In the genomic region with DNA sequence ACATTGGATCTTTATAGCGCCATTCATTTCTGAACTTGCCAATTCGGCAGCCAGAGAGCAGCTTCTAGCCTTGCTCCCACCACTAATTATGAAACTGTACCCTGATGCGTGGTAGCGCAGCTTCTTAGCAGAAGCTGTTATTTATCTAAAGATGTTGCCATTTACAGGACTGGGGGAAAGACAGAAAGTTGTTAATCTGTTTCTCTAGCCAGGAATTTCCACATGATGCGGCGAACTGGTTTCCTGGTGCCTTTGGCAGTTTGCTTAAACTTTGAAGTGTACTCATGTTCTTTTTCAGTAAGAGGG, we compare ENCODE assay signal across 8 mouse cellular contexts.
DNase-seq lines count a peak whose midpoint lies in the region; ATAC-seq and TF ChIP-seq lines count a peak whose summit lies in the region.

No protein-coding gene starts in this region.

- ATAC-seq in forebrain, embryonic 14.5 days = peak; percentile 49; the same call in 1 of the 2 replicates
- no peak for ATAC-seq in midbrain, embryonic 11.5 days (ENCODE audit: low FRiP score)

- no peak for TF ChIP-seq POLR2A in kidney, adult 2 months (IDR thresholded peaks at IDR 0.05; ENCODE audit: low read depth, low read length)

- no peaks in the 10 kb centered on the region for H3K27me3 ChIP-seq in kidney, adult 2 months (replicated peaks; ENCODE audit: control insufficient read depth, insufficient read depth, low read length)
- H3K27me3 ChIP-seq in forebrain, embryonic 14.5 days (replicated peaks; ENCODE audit: control insufficient read depth, insufficient read depth, low read length) = no peaks in the 10 kb centered on the region
- no peaks in the 10 kb centered on the region for H3K27me3 ChIP-seq in midbrain, embryonic 11.5 days (ENCODE audit: control insufficient read depth, insufficient read depth, low read length)

- H3K4me2 ChIP-seq in forebrain, embryonic 14.5 days (ENCODE audit: low read length) = peak overlapping the region; percentile 43
- H3K4me2 ChIP-seq in midbrain, embryonic 11.5 days = peak overlapping the region; percentile 21

- H3K4me1 ChIP-seq in kidney, adult 2 months (ENCODE audit: control insufficient read depth, insufficient read depth, low read length) = no peaks in the 10 kb centered on the region
- H3K4me1 ChIP-seq in forebrain, embryonic 14.5 days (ENCODE audit: control insufficient read depth, insufficient read depth, low read length) = peaks cover 8% of the 10 kb centered on the region
- peaks cover 4% of the 10 kb centered on the region; the same call in 1 of the 2 replicates for H3K4me1 ChIP-seq in midbrain, embryonic 11.5 days (ENCODE audit: control insufficient read depth, insufficient read depth, low read length)

- TF ChIP-seq CTCF in kidney, adult 2 months (conservative IDR thresholded peaks at IDR 0.05; ENCODE audit: insufficient read depth, insufficient read length, low read depth, low read length) = no peak

- WGBS in kidney, adult 2 months = 22% methylated on average over 6 of the region's 6 CpGs
- 10% methylated on average over 6 of the region's 6 CpGs for WGBS in forebrain, embryonic 14.5 days
- 23% methylated on average over 6 of the region's 6 CpGs for WGBS in midbrain, embryonic 11.5 days

- H3K9ac ChIP-seq in forebrain, embryonic 14.5 days (ENCODE audit: low read length) = no peak overlapping the region
- no peak overlapping the region for H3K9ac ChIP-seq in midbrain, embryonic 11.5 days (ENCODE audit: low read length)

- H3K9me3 ChIP-seq in forebrain, embryonic 14.5 days (replicated peaks; ENCODE audit: control insufficient read depth, low read length) = no peaks in the 10 kb centered on the region
- H3K9me3 ChIP-seq in midbrain, embryonic 11.5 days (ENCODE audit: control insufficient read depth, low read length) = no peaks in the 10 kb centered on the region

- H3K4me3 ChIP-seq in kidney, adult 2 months (ENCODE audit: insufficient read depth, low read depth, low read length) = no peak overlapping the region
- no peak overlapping the region for H3K4me3 ChIP-seq in forebrain, embryonic 14.5 days (ENCODE audit: low read depth, low read length)
- no peak overlapping the region for H3K4me3 ChIP-seq in midbrain, embryonic 11.5 days (ENCODE audit: low read depth, low read length)

- no peaks in the 10 kb centered on the region for H3K36me3 ChIP-seq in kidney, adult 2 months (ENCODE audit: control insufficient read depth, insufficient read depth, low read length)
- no peaks in the 10 kb centered on the region for H3K36me3 ChIP-seq in forebrain, embryonic 14.5 days (ENCODE audit: control insufficient read depth, insufficient read depth, low read length)
- no peaks in the 10 kb centered on the region for H3K36me3 ChIP-seq in midbrain, embryonic 11.5 days (ENCODE audit: control insufficient read depth, insufficient read depth, low read length)

- H3K27ac ChIP-seq in kidney, adult 2 months (ENCODE audit: insufficient read depth, low read depth, low read length) = no peak overlapping the region
- no peak overlapping the region for H3K27ac ChIP-seq in forebrain, embryonic 14.5 days (ENCODE audit: low read depth, low read length)
- H3K27ac ChIP-seq in midbrain, embryonic 11.5 days (ENCODE audit: low read depth, low read length) = no peak overlapping the region

- DNase-seq in kidney, adult 2 months = peak; percentile 6
- no peak for DNase-seq in kidney, adult 9 months
- DNase-seq in brain, adult 2 months (ENCODE audit: low read depth, low spot score) = peak; percentile 53
- peak; percentile 42 for DNase-seq in forebrain, embryonic 14.5 days (ENCODE audit: low spot score)
- peak; percentile 83 for DNase-seq in midbrain, embryonic 11.5 days (ENCODE audit: low spot score, missing footprints)
- DNase-seq in thymus, postnatal 0 days (ENCODE audit: low spot score) = no peak
- no peak for DNase-seq in cerebellum, adult 9-10 months
- DNase-seq in testis, postnatal 10 days (ENCODE audit: low spot score) = no peak

Comparison
In these comparisons a context has a peak if more than half of its experiments do, and no peak if none do; other contexts are left out.
1. DNase-seq: peak in kidney, adult 2 months (single experiment), brain, adult 2 months (single experiment), forebrain, embryonic 14.5 days (single experiment) and midbrain, embryonic 11.5 days (single experiment); none in kidney, adult 9 months (single experiment), thymus, postnatal 0 days (single experiment), cerebellum, adult 9-10 months (single experiment) and testis, postnatal 10 days (single experiment).